Mouse (Mus musculus) liver, embryonic 11.5 days (tissue): Measurements from ENCODE around the gene Phactr1. TPM values are rescaled to one million over a fixed set of nuclear protein-coding genes. Genes with fewer than 3 reads are reported as not detected.

Experiments
- ATAC-seq: fragments of 200-750 bp; cut with Nextera tagmentation; replicated peaks from 2 replicates; pipeline ENCODE4 v1.8.0; 2017; ENCODE audit warnings: moderate number of reproducible peaks, mild to moderate bottlenecking, moderate TSS enrichment, moderate library complexity; ENCODE audit not compliant: low FRiP score
- DNase-seq: peaks from one replicate; pipeline ENCODE4 v3.0.0-alpha.2; 2017; ENCODE audit warnings: low spot score
- H3K27ac ChIP-seq: fragments of 300-500 bp; sonication (generic); 2 replicates; pipeline ENCODE4 v1.5.1; 2014; ENCODE audit warnings: mild to moderate bottlenecking, low read depth, low read length, control low read depth
- H3K27me3 ChIP-seq: fragments of 300-500 bp; sonication (generic); replicated peaks from 2 replicates; pipeline ENCODE4 v1.6.1; 2014; ENCODE audit warnings: low read length, mixed read lengths; ENCODE audit not compliant: control insufficient read depth, insufficient read depth
- H3K36me3 ChIP-seq: fragments of 300-500 bp; sonication (generic); 2 replicates; pipeline ENCODE4 v1.6.1; 2014; ENCODE audit warnings: mild to moderate bottlenecking, low read length, moderate library complexity, mixed read lengths; ENCODE audit not compliant: control insufficient read depth, insufficient read depth
- H3K4me1 ChIP-seq: fragments of 300-500 bp; sonication (generic); replicated peaks from 2 replicates; pipeline ENCODE4 v1.6.1; 2014; ENCODE audit warnings: low read length, mixed read lengths; ENCODE audit not compliant: control insufficient read depth, insufficient read depth
- H3K4me2 ChIP-seq: fragments of 300-500 bp; sonication (generic); 2 replicates; pipeline ENCODE4 v1.6.1; 2014; ENCODE audit warnings: mild to moderate bottlenecking, control low read depth, moderate library complexity
- H3K4me3 ChIP-seq: fragments of 300-500 bp; sonication (generic); 2 replicates; pipeline ENCODE4 v1.5.1; 2014; ENCODE audit warnings: low read depth, low read length, control low read depth
- H3K9ac ChIP-seq: fragments of 300-500 bp; sonication (generic); 2 replicates; pipeline ENCODE4 v1.6.1; 2014; ENCODE audit warnings: low read depth, low read length, control low read depth
- H3K9me3 ChIP-seq: fragments of 300-500 bp; sonication (generic); 2 replicates; pipeline ENCODE4 v1.6.1; 2016; ENCODE audit warnings: low read length, inconsistent platforms, mixed read lengths; ENCODE audit not compliant: control insufficient read depth
- WGBS: fragments of 180-500 bp; shearing (Covaris S2); extraction: QIAGEN DNeasy Blood & Tissue Kit; methylation state at CpG from one replicate; pipeline ENCODE4 v1.1.7; 2014; 5-methylcytosine and 5-hydroxymethylcytosine counted together
- polyA plus RNA-seq: library from polyadenylated mRNA; unstranded; fragments of >200 nt; fragmentation: Nextera tagmentation; extraction: Ambion mirVana; gene quantifications from 2 replicates; pipeline ENCODE4 v1.2.1, GENCODE M21; 2014

The Phactr1 gene
- 1.3 and 1.4 TPM in 2 replicates for polyA plus RNA-seq

- no peak for DNase-seq
- no peak for ATAC-seq
- no peaks in the 10 kb centered on the region for H3K9me3 ChIP-seq
- H3K4me3 ChIP-seq: no peak within 1 kb of the TSS
- no peak within 1 kb of the TSS for H3K27ac ChIP-seq
- H3K4me2 ChIP-seq: no peak within 1 kb of the TSS
- H3K36me3 ChIP-seq: no peaks in the 10 kb centered on the region
- H3K4me1 ChIP-seq: no peaks in the 10 kb centered on the region
- 38% methylated on average over 11 of the region's 11 CpGs for WGBS
- no peaks in the 10 kb centered on the region for H3K27me3 ChIP-seq
- no peak within 1 kb of the TSS for H3K9ac ChIP-seq
Observed at GRCm38 (mm10) chr13:42680391-42680994, at the start of gene Phactr1. Phactr1 (plus strand) TSS chr13:42680623.

- ATAC-seq (no peak), DNase-seq (no peak)
- Histone ChIP-seq H3K9ac (no peak overlapping the region), H3K4me1 (no peaks in the 10 kb centered on the region), H3K27me3 (no peaks in the 10 kb centered on the region), H3K27ac (no peak overlapping the region), H3K4me3 (no peak overlapping the region), H3K36me3 (no peaks in the 10 kb centered on the region), H3K9me3 (no peaks in the 10 kb centered on the region), H3K4me2 (no peak overlapping the region)
- 89% methylated on average over 2 of the region's 2 CpGs for WGBS
Observed at GRCm38 (mm10) chr13:42634908-42635307, 45.5 kb upstream of the Phactr1 start.

GRCm38 (mm10) chr13:42650228-42650627, 30.2 kb upstream of the Phactr1 start:
- no peak overlapping the region for H3K9ac ChIP-seq
- H3K4me1 ChIP-seq: no peaks in the 10 kb centered on the region
- WGBS: 69% methylated on average over 6 of the region's 6 CpGs

GRCm38 (mm10) chr13:42656643-42657315, 23.6 kb upstream of the Phactr1 start:
- Histone ChIP-seq H3K9ac (no peak overlapping the region), H3K9me3 (no peaks in the 10 kb centered on the region), H3K4me3 (no peak overlapping the region), H3K27ac (no peak overlapping the region), H3K27me3 (no peaks in the 10 kb centered on the region), H3K4me2 (no peak overlapping the region), H3K36me3 (no peaks in the 10 kb centered on the region), H3K4me1 (no peaks in the 10 kb centered on the region)
- DNase-seq (no peak), ATAC-seq (no peak)
- 74% methylated on average over 7 of the region's 7 CpGs for WGBS

More at GRCm38 (mm10) chr13:42650228-42650627, 30.2 kb upstream of the Phactr1 start:
- Histone ChIP-seq H3K9me3 (no peaks in the 10 kb centered on the region), H3K36me3 (no peaks in the 10 kb centered on the region), H3K27me3 (no peaks in the 10 kb centered on the region), H3K4me2 (no peak overlapping the region), H3K27ac (no peak overlapping the region), H3K4me3 (no peak overlapping the region)
- DNase-seq: no peak
- ATAC-seq: no peak

- Histone ChIP-seq H3K27me3 (no peaks in the 10 kb centered on the region), H3K9ac (no peak overlapping the region), H3K9me3 (no peaks in the 10 kb centered on the region), H3K4me1 (no peaks in the 10 kb centered on the region), H3K4me3 (no peak overlapping the region), H3K27ac (no peak overlapping the region), H3K36me3 (no peaks in the 10 kb centered on the region), H3K4me2 (no peak overlapping the region)
- no peak for ATAC-seq
- DNase-seq: no peak
- WGBS: 66% methylated on average over 10 of the region's 10 CpGs
Observed at GRCm38 (mm10) chr13:42671651-42672290, 8.7 kb upstream of the Phactr1 start.

GRCm38 (mm10) chr13:42681299-42681698, 876 bp downstream of the Phactr1 start:
- H3K27ac ChIP-seq: no peak overlapping the region
- no peaks in the 10 kb centered on the region for H3K4me1 ChIP-seq
- H3K9ac ChIP-seq: no peak overlapping the region
- no peaks in the 10 kb centered on the region for H3K36me3 ChIP-seq
- WGBS: 83% methylated on average over 9 of the region's 9 CpGs
- no peak for ATAC-seq
- H3K4me2 ChIP-seq: no peak overlapping the region
- no peak overlapping the region for H3K4me3 ChIP-seq
- no peaks in the 10 kb centered on the region for H3K27me3 ChIP-seq
- no peak for DNase-seq
- no peaks in the 10 kb centered on the region for H3K9me3 ChIP-seq

GRCm38 (mm10) chr13:42684181-42684580, 3.8 kb downstream of the Phactr1 start:
- WGBS: 89% methylated on average over 7 of the region's 7 CpGs
- Histone ChIP-seq H3K36me3 (no peaks in the 10 kb centered on the region), H3K4me1 (no peaks in the 10 kb centered on the region), H3K27ac (no peak overlapping the region), H3K4me2 (no peak overlapping the region), H3K27me3 (no peaks in the 10 kb centered on the region), H3K9ac (no peak overlapping the region), H3K4me3 (no peak overlapping the region), H3K9me3 (no peaks in the 10 kb centered on the region)
- DNase-seq (no peak), ATAC-seq (no peak)

- Histone ChIP-seq H3K27me3 (no peaks in the 10 kb centered on the region), H3K9ac (no peak overlapping the region), H3K4me1 (no peaks in the 10 kb centered on the region), H3K4me2 (no peak overlapping the region), H3K9me3 (no peaks in the 10 kb centered on the region), H3K27ac (no peak overlapping the region), H3K36me3 (no peaks in the 10 kb centered on the region), H3K4me3 (no peak overlapping the region)
- DNase-seq (no peak), ATAC-seq (no peak)
- 65% methylated on average over 4 of the region's 4 CpGs for WGBS
Observed at GRCm38 (mm10) chr13:42692233-42692632, 11.8 kb downstream of the Phactr1 start.
